Mouse (Mus musculus): ENCODE measurements at regions not wholly inside any gene's neighbourhood (a gene's known extent, or its start where the extent isn't known, plus 50 kb on each side); places are given as distances from the start of the nearest gene placed in this dataset.

GRCm38 (mm10) chr13:44635221-44636007 is 93.9 kb upstream of the Jarid2 start:
- TF ChIP-seq CTCF (IDR thresholded peaks at IDR 0.05; ENCODE audit: control insufficient read depth, insufficient read depth, insufficient read length), result no peak
- TF ChIP-seq USF1 (IDR thresholded peaks at IDR 0.05; ENCODE audit: low read depth), result no peak
- no peak for TF ChIP-seq MAX (IDR thresholded peaks at IDR 0.05)
- no peak for TF ChIP-seq CEBPB (IDR thresholded peaks at IDR 0.05; ENCODE audit: low read depth)
- no peak for TF ChIP-seq MYOD1 (IDR thresholded peaks at IDR 0.05; ENCODE audit: control insufficient read depth, insufficient read length, low read depth)
- no peak for TF ChIP-seq MYOG (IDR thresholded peaks at IDR 0.05; ENCODE audit: control insufficient read depth, extremely low read depth, insufficient read length)
- TF ChIP-seq FOSL1 (IDR thresholded peaks at IDR 0.05; ENCODE audit: insufficient read depth, low read length, poor library complexity, severe bottlenecking), result no peak

Data from C2C12 (cell line).